Comparison of ENCODE assay signal across 16 mouse cellular contexts in genomic region chr17:26360711-26361110, GRCm38 (mm10). TPM values are rescaled to one million over a fixed set of nuclear protein-coding genes. Genes with fewer than 3 reads are reported as not detected.
A peak's percentile ranks its signal among the peaks of the same experiment; 100 is the strongest.
DNase-seq lines count a peak whose midpoint lies in the region; ATAC-seq and TF ChIP-seq lines count a peak whose summit lies in the region.
"Had no signal": no experiment of that assay in that cellular context is flagged by ENCODE, and none has a peak within 500 bp of the region (broad histone marks: within the 10 kb centered on the region; RNA-seq: fewer than 3 reads in every experiment).

No protein-coding gene starts in this region.

- no peak for ATAC-seq in heart, embryonic 13.5 days (ENCODE audit: extremely low read depth, insufficient number of reproducible peaks, low FRiP score, low TSS enrichment)
- no peak for ATAC-seq in kidney, embryonic 15.5 days (replicated peaks; ENCODE audit: low FRiP score)
- no peak for ATAC-seq in intestine, embryonic 16.5 days
- ATAC-seq in stomach, embryonic 16.5 days (ENCODE audit: insufficient read depth, low FRiP score) = no peak
- ATAC-seq: inflammation-experienced regulatory T-cells, adult 6 months; midbrain, embryonic 16.5 days; Patski had no signal

- H3K27me3 ChIP-seq in heart, embryonic 13.5 days (replicated peaks) = no peaks in the 10 kb centered on the region; the same call in 1 of the 2 replicates
- no peaks in the 10 kb centered on the region for H3K27me3 ChIP-seq in kidney, embryonic 15.5 days
- H3K27me3 ChIP-seq in kidney, adult 2 months (replicated peaks; ENCODE audit: control insufficient read depth, insufficient read depth, low read length) = no peaks in the 10 kb centered on the region
- no peaks in the 10 kb centered on the region for H3K27me3 ChIP-seq in intestine, embryonic 16.5 days (replicated peaks; ENCODE audit: control insufficient read depth, insufficient read depth, low read length)
- H3K27me3 ChIP-seq in stomach, embryonic 16.5 days (ENCODE audit: control insufficient read depth, insufficient read depth, low read length) = no peaks in the 10 kb centered on the region
- H3K27me3 ChIP-seq: hindbrain, embryonic 13.5 days; neural tube, embryonic 15.5 days; Patski had no signal

- WGBS in heart, embryonic 13.5 days = 49% methylated on average over 6 of the region's 6 CpGs
- WGBS in kidney, embryonic 15.5 days = 62% methylated on average over 6 of the region's 6 CpGs
- WGBS in kidney, adult 2 months = 80% methylated on average over 6 of the region's 6 CpGs
- WGBS in intestine, embryonic 16.5 days = 48% methylated on average over 6 of the region's 6 CpGs
- WGBS in stomach, embryonic 16.5 days = 27% methylated on average over 6 of the region's 6 CpGs

- no peak for TF ChIP-seq POLR2A in kidney, adult 2 months (IDR thresholded peaks at IDR 0.05; ENCODE audit: low read depth, low read length)

- no peaks in the 10 kb centered on the region for H3K36me3 ChIP-seq in heart, embryonic 13.5 days
- H3K36me3 ChIP-seq in kidney, embryonic 15.5 days = no peaks in the 10 kb centered on the region
- no peaks in the 10 kb centered on the region for H3K36me3 ChIP-seq in kidney, adult 2 months (ENCODE audit: control insufficient read depth, insufficient read depth, low read length)
- no peaks in the 10 kb centered on the region for H3K36me3 ChIP-seq in intestine, embryonic 16.5 days (ENCODE audit: control insufficient read depth, insufficient read depth, low read length)
- no peaks in the 10 kb centered on the region for H3K36me3 ChIP-seq in stomach, embryonic 16.5 days (ENCODE audit: control insufficient read depth, insufficient read depth, low read length)
- H3K36me3 ChIP-seq: embryonic facial prominence, embryonic 13.5 days; hindbrain, embryonic 13.5 days; neural tube, embryonic 15.5 days had no signal

- no peaks in the 10 kb centered on the region for H3K9me3 ChIP-seq in heart, embryonic 13.5 days
- H3K9me3 ChIP-seq in kidney, embryonic 15.5 days (replicated peaks) = no peaks in the 10 kb centered on the region
- H3K9me3 ChIP-seq in intestine, embryonic 16.5 days (ENCODE audit: control insufficient read depth, low read length) = no peaks in the 10 kb centered on the region
- no peaks in the 10 kb centered on the region for H3K9me3 ChIP-seq in stomach, embryonic 16.5 days (replicated peaks; ENCODE audit: control insufficient read depth, low read length)
- H3K9me3 ChIP-seq: embryonic facial prominence, embryonic 13.5 days; hindbrain, embryonic 13.5 days; neural tube, embryonic 15.5 days had no signal

- 0 out of 2 replicates have a peak overlapping the region, but pooled peaks have one; percentile 58 for H3K9ac ChIP-seq in heart, embryonic 13.5 days
- H3K9ac ChIP-seq in kidney, embryonic 15.5 days = no peak overlapping the region
- no peak overlapping the region for H3K9ac ChIP-seq in intestine, embryonic 16.5 days (ENCODE audit: low read depth, low read length)
- H3K9ac ChIP-seq in stomach, embryonic 16.5 days (ENCODE audit: low read length) = no peak overlapping the region
- H3K9ac ChIP-seq: embryonic facial prominence, embryonic 13.5 days; hindbrain, embryonic 13.5 days; liver, embryonic 14.5 days; neural tube, embryonic 15.5 days had no signal

- peaks cover 79% of the 10 kb centered on the region for H3K4me1 ChIP-seq in heart, embryonic 13.5 days
- peaks cover 53% of the 10 kb centered on the region for H3K4me1 ChIP-seq in kidney, embryonic 15.5 days
- H3K4me1 ChIP-seq in kidney, adult 2 months (ENCODE audit: control insufficient read depth, insufficient read depth, low read length) = no peaks in the 10 kb centered on the region
- H3K4me1 ChIP-seq in intestine, embryonic 16.5 days (ENCODE audit: control insufficient read depth, insufficient read depth, low read length) = peaks cover 33% of the 10 kb centered on the region
- H3K4me1 ChIP-seq in stomach, embryonic 16.5 days (ENCODE audit: control insufficient read depth, insufficient read depth, low read length) = peaks cover 43% of the 10 kb centered on the region

- no peak for TF ChIP-seq CTCF in kidney, adult 2 months (conservative IDR thresholded peaks at IDR 0.05; ENCODE audit: insufficient read depth, insufficient read length, low read depth, low read length)

- H3K4me3 ChIP-seq in heart, embryonic 13.5 days = no peak overlapping the region
- no peak overlapping the region for H3K4me3 ChIP-seq in kidney, embryonic 15.5 days (replicated peaks)
- H3K4me3 ChIP-seq in kidney, adult 2 months (ENCODE audit: insufficient read depth, low read depth, low read length) = no peak overlapping the region
- H3K4me3 ChIP-seq in intestine, embryonic 16.5 days (ENCODE audit: low read length) = no peak overlapping the region
- no peak overlapping the region for H3K4me3 ChIP-seq in stomach, embryonic 16.5 days (replicated peaks; ENCODE audit: low read length)
- H3K4me3 ChIP-seq: embryonic facial prominence, embryonic 13.5 days; hindbrain, embryonic 13.5 days; neural tube, embryonic 15.5 days had no signal

- DNase-seq in heart, postnatal 10 days = no peak
- no peak for DNase-seq in kidney, adult 2 months
- no peak for DNase-seq in cerebellum, adult 11-12 months
- DNase-seq: adrenal gland, postnatal 10 days; right cerebral cortex, postnatal 14 days had no signal

- no peak overlapping the region for H3K4me2 ChIP-seq in heart, embryonic 13.5 days
- no peak overlapping the region for H3K4me2 ChIP-seq in kidney, embryonic 15.5 days
- no peak overlapping the region for H3K4me2 ChIP-seq in intestine, embryonic 16.5 days (ENCODE audit: low read depth, low read length)
- no peak overlapping the region for H3K4me2 ChIP-seq in stomach, embryonic 16.5 days (ENCODE audit: low read depth, low read length)
- H3K4me2 ChIP-seq: embryonic facial prominence, embryonic 13.5 days; hindbrain, embryonic 13.5 days; neural tube, embryonic 15.5 days had no signal

- intact Hi-C loops in heart, postnatal 10 days (cut with DNase I) = no loop called here

- peak overlapping the region; percentile 93 for H3K27ac ChIP-seq in heart, embryonic 13.5 days (replicated peaks)
- H3K27ac ChIP-seq in kidney, embryonic 15.5 days = peak overlapping the region; percentile 37; the same call in 1 of the 2 replicates
- H3K27ac ChIP-seq in kidney, adult 2 months (ENCODE audit: insufficient read depth, low read depth, low read length) = no peak overlapping the region
- H3K27ac ChIP-seq in intestine, embryonic 16.5 days (ENCODE audit: low read length) = peak overlapping the region; percentile 43; the same call in 1 of the 2 replicates
- peak overlapping the region; percentile 76 for H3K27ac ChIP-seq in stomach, embryonic 16.5 days (ENCODE audit: low read length)
- H3K27ac ChIP-seq: embryonic facial prominence, embryonic 13.5 days; liver, embryonic 14.5 days; neural tube, embryonic 15.5 days had no signal

RNA-seq across cellular contexts. Expression of gene Neurl1b, which starts 53.9 kb away (rescaled TPM):
- polyA plus RNA-seq in heart, embryonic 13.5 days (2015; fragmentation: Nextera tagmentation; extraction: Ambion mirVana) = 2.1 and 2.3 TPM in 2 replicates
- 10 to 100 TPM; 23.8 to 24.3 TPM for total RNA-seq in heart, postnatal 10 days (2021)
- 1.3 and 1.7 TPM in 2 replicates for polyA plus RNA-seq in kidney, embryonic 15.5 days (2015; fragmentation: Nextera tagmentation; extraction: Ambion mirVana)
- polyA plus RNA-seq in kidney, adult 2 months (2012; rRNA removed) = 22.0 and 28.7 TPM in 2 replicates
- 1.5 and 1.6 TPM in 2 replicates for polyA plus RNA-seq in intestine, embryonic 16.5 days (2015; fragmentation: Nextera tagmentation; extraction: Ambion mirVana)
- polyA plus RNA-seq in stomach, embryonic 16.5 days (2015; fragmentation: Nextera tagmentation; extraction: Ambion mirVana) = 2.3 and 2.9 TPM in 2 replicates
